Mouse (Mus musculus) cortical plate, adult 2 months (tissue): ENCODE measurements at regions not wholly inside any gene's neighbourhood (a gene's known extent, or its start where the extent isn't known, plus 50 kb on each side); places are given as distances from the start of the nearest gene placed in this dataset.

Experiments used
- CTCF ChIP-seq: fragments of 200-500 bp; IDR thresholded peaks from 2 replicates; pipeline ENCODE4 v1.5.1; 2011; ENCODE audit warnings: mild to moderate bottlenecking, control low read depth, low read length; ENCODE audit not compliant: insufficient read depth; ENCODE audit errors: extremely low read depth
- POLR2A ChIP-seq: fragments of 200-500 bp; IDR thresholded peaks from 2 replicates; pipeline ENCODE4 v1.6.1; 2011; ENCODE audit warnings: mild to moderate bottlenecking, low read length, control low read depth; ENCODE audit not compliant: insufficient read depth; ENCODE audit errors: extremely low read depth

DNA sequence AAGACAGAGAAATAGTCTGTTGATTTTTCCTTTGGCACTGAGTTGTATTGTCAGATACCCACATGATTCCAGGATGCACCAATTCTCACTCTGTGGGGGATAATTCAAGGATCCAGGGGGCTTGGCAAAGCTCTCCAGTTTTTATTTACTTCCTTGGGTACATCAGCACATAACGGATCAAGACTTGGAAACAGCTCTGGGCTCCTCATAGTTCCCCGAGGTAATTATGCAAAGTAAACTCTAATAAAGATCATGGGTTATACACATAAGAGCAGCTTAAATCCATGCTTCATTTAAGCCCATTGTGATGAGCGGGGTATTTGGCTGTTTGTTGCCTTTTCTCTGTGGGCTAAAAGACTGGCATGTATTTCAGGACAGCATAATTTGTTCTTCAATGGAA lies 332.6 kb downstream of the Tdrd3 start:
- TF ChIP-seq CTCF (no peak), POLR2A (no peak)
